ENCODE assay signal across 10 mouse cellular contexts in genomic region chr1:192791897-192792361, GRCm38 (mm10). TPM values are rescaled to one million over a fixed set of nuclear protein-coding genes. Genes with fewer than 3 reads are reported as not detected.
DNase-seq lines count a peak whose midpoint lies in the region; ATAC-seq lines count a peak whose summit lies in the region.
"Had no signal": no experiment of that assay in that cellular context is flagged by ENCODE, and none has a peak within 500 bp of the region (broad histone marks: within the 10 kb centered on the region; RNA-seq: fewer than 3 reads in every experiment).

No protein-coding gene starts in this region.

- H3K4me2 ChIP-seq in forebrain, embryonic 11.5 days (ENCODE audit: low read depth, low read length, severe bottlenecking): no peak overlapping the region
- H3K4me2 ChIP-seq in lung, embryonic 15.5 days: peak overlapping the region; percentile 4; the same call in 1 of the 2 replicates

- no peak overlapping the region for H3K9ac ChIP-seq in forebrain, embryonic 11.5 days (ENCODE audit: low read length)
- no peak overlapping the region for H3K9ac ChIP-seq in lung, embryonic 15.5 days

- H3K27ac ChIP-seq in forebrain, embryonic 10.5 days: peak overlapping the region; percentile 56; the same call in 1 of the 2 replicates
- no peak overlapping the region for H3K27ac ChIP-seq in forebrain, embryonic 11.5 days (ENCODE audit: low read depth, low read length)
- H3K27ac ChIP-seq in lung, embryonic 15.5 days: peak overlapping the region; percentile 62
- H3K27ac ChIP-seq in limb, embryonic 10.5 days: peak overlapping the region; percentile 80
- H3K27ac ChIP-seq: macrophage had no signal

- 11% methylated on average over 7 of the region's 7 CpGs for WGBS in forebrain, embryonic 10.5 days
- 6% methylated on average over 7 of the region's 7 CpGs for WGBS in forebrain, embryonic 11.5 days
- 2% methylated on average over 7 of the region's 7 CpGs for WGBS in lung, embryonic 15.5 days
- WGBS in limb, embryonic 10.5 days: 10% methylated on average over 7 of the region's 7 CpGs

- H3K27me3 ChIP-seq in forebrain, embryonic 10.5 days (ENCODE audit: poor library complexity, severe bottlenecking): peaks cover 6% of the 10 kb centered on the region; the same call in 1 of the 2 replicates
- no peaks in the 10 kb centered on the region for H3K27me3 ChIP-seq in forebrain, embryonic 11.5 days (ENCODE audit: control insufficient read depth, insufficient read depth, low read length)
- H3K27me3 ChIP-seq in lung, embryonic 15.5 days: no peaks in the 10 kb centered on the region
- H3K27me3 ChIP-seq in limb, embryonic 10.5 days (ENCODE audit: low read depth, poor library complexity, severe bottlenecking): no peaks in the 10 kb centered on the region

- H3K4me1 ChIP-seq in forebrain, embryonic 10.5 days: peaks cover 61% of the 10 kb centered on the region
- peaks cover 18% of the 10 kb centered on the region for H3K4me1 ChIP-seq in forebrain, embryonic 11.5 days (replicated peaks; ENCODE audit: control insufficient read depth, insufficient read depth, low read length)
- H3K4me1 ChIP-seq in lung, embryonic 15.5 days: peaks cover 38% of the 10 kb centered on the region
- H3K4me1 ChIP-seq in limb, embryonic 10.5 days: peaks cover 88% of the 10 kb centered on the region

- H3K36me3 ChIP-seq in forebrain, embryonic 10.5 days (replicated peaks): no peaks in the 10 kb centered on the region
- H3K36me3 ChIP-seq in forebrain, embryonic 11.5 days (ENCODE audit: control insufficient read depth, insufficient read depth, low read length): no peaks in the 10 kb centered on the region
- H3K36me3 ChIP-seq in lung, embryonic 15.5 days: no peaks in the 10 kb centered on the region
- no peaks in the 10 kb centered on the region for H3K36me3 ChIP-seq in limb, embryonic 10.5 days

- no peak for ATAC-seq in forebrain, embryonic 11.5 days (replicated peaks; ENCODE audit: low FRiP score)
- no peak for ATAC-seq in lung, embryonic 15.5 days (ENCODE audit: borderline replicate concordance, extremely low read depth, low FRiP score, low TSS enrichment)

- DNase-seq in forebrain, embryonic 10.5 days (ENCODE audit: extremely low spot score, low spot score): no peak
- DNase-seq in forebrain, embryonic 11.5 days (ENCODE audit: low spot score): no peak
- no peak for DNase-seq in lung, postnatal 14 days
- no peak for DNase-seq in limb, embryonic 10.5 days (ENCODE audit: low spot score)
- DNase-seq in thymus, postnatal 14 days: peak; percentile 80
- DNase-seq in adrenal gland, adult 18-20 months (ENCODE audit: low spot score in 2 of 2): no peak
- DNase-seq in left cerebral cortex, postnatal 10 days (ENCODE audit: extremely low spot score in 1 of 2, low spot score in 2 of 2): no peak
- DNase-seq: right cerebral cortex, postnatal 4 days had no signal

- no peak overlapping the region for H3K4me3 ChIP-seq in forebrain, embryonic 10.5 days
- no peak overlapping the region for H3K4me3 ChIP-seq in forebrain, embryonic 11.5 days (ENCODE audit: low read depth, low read length)
- H3K4me3 ChIP-seq in lung, embryonic 15.5 days: no peak overlapping the region
- peak overlapping the region; percentile 19; the same call in 1 of the 2 replicates for H3K4me3 ChIP-seq in limb, embryonic 10.5 days

- intact Hi-C loops in left cerebral cortex, postnatal 10 days (cut with DNase I): no loop called here

- peaks cover 9% of the 10 kb centered on the region; the same call in 1 of the 2 replicates for H3K9me3 ChIP-seq in forebrain, embryonic 10.5 days
- H3K9me3 ChIP-seq in forebrain, embryonic 11.5 days (ENCODE audit: control insufficient read depth, low read length): no peaks in the 10 kb centered on the region; the same call in 1 of the 2 replicates
- H3K9me3 ChIP-seq in lung, embryonic 15.5 days: no peaks in the 10 kb centered on the region
- H3K9me3 ChIP-seq in limb, embryonic 10.5 days (replicated peaks): no peaks in the 10 kb centered on the region

RNA-seq across cellular contexts. Expression of gene Hhat, which starts 20.9 kb away (rescaled TPM):
- 7.2 and 7.6 TPM in 2 replicates for polyA plus RNA-seq in forebrain, embryonic 10.5 days (2016; fragmentation: Nextera tagmentation; extraction: Ambion mirVana)
- 6.2 and 8.0 TPM in 2 replicates for polyA plus RNA-seq in forebrain, embryonic 11.5 days (2014; fragmentation: Nextera tagmentation; extraction: Ambion mirVana)
- polyA plus RNA-seq in lung, embryonic 15.5 days (2015; fragmentation: Nextera tagmentation; extraction: Ambion mirVana): 10.7 TPM in 2 replicates
- 13.2 and 13.7 TPM in 2 replicates for polyA plus RNA-seq in limb, embryonic 10.5 days (2016; fragmentation: Nextera tagmentation; extraction: Ambion mirVana)
- 1 to 10 TPM; 2.7 to 4.8 TPM for total RNA-seq in adrenal gland, adult 18-20 months (2021)
- 1 to 10 TPM; 1.7 to 1.8 TPM for total RNA-seq in left cerebral cortex, postnatal 10 days (2021)
